Mouse (Mus musculus): ENCODE data around the gene Polr2j. TPM values are rescaled to one million over a fixed set of nuclear protein-coding genes. Genes with fewer than 3 reads are reported as not detected.

The Polr2j gene
- polyA plus RNA-seq (2015; fragmentation: Nextera tagmentation; extraction: Ambion mirVana) = 190 and 194 TPM in 2 replicates

GRCm38 (mm10) chr5:136115891-136116783 is at the start of gene Polr2j:
Polr2j (plus strand) TSS chr5:136116631.
- Histone ChIP-seq H3K9ac (ENCODE audit: low read depth, low read length) (peak within 1 kb of the TSS; percentile 79), H3K27ac (ENCODE audit: low read length) (peak within 1 kb of the TSS; percentile 51), H3K4me2 (ENCODE audit: low read length) (peak within 1 kb of the TSS; percentile 87), H3K9me3 (replicated peaks; ENCODE audit: control insufficient read depth, low read length, poor library complexity, severe bottlenecking) (no peaks in the 10 kb centered on the region), H3K27me3 (ENCODE audit: control insufficient read depth, insufficient read depth, low read depth, low read length) (no peaks in the 10 kb centered on the region), H3K4me3 (ENCODE audit: low read depth, low read length) (peak within 1 kb of the TSS; percentile 65), H3K36me3 (ENCODE audit: control insufficient read depth, insufficient read depth, low read length) (peaks cover 7% of the 10 kb centered on the region), H3K4me1 (ENCODE audit: control insufficient read depth, insufficient read depth, low read length) (peaks cover 20% of the 10 kb centered on the region)
- WGBS = 2% methylated on average over 42 of the region's 42 CpGs
- ATAC-seq = peak; percentile 96

GRCm38 (mm10) chr5:136069411-136069810 is 47.0 kb upstream of the Polr2j start:
- Histone ChIP-seq H3K9ac (ENCODE audit: low read depth, low read length) (no peak overlapping the region), H3K4me1 (ENCODE audit: control insufficient read depth, insufficient read depth, low read length) (no peaks in the 10 kb centered on the region), H3K36me3 (ENCODE audit: control insufficient read depth, insufficient read depth, low read length) (no peaks in the 10 kb centered on the region), H3K4me2 (ENCODE audit: low read length) (no peak overlapping the region), H3K4me3 (ENCODE audit: low read depth, low read length) (no peak overlapping the region), H3K27me3 (ENCODE audit: control insufficient read depth, insufficient read depth, low read depth, low read length) (no peaks in the 10 kb centered on the region), H3K27ac (ENCODE audit: low read length) (no peak overlapping the region), H3K9me3 (replicated peaks; ENCODE audit: control insufficient read depth, low read length, poor library complexity, severe bottlenecking) (no peaks in the 10 kb centered on the region)
- no peak for ATAC-seq
- 52% methylated on average over 2 of the region's 2 CpGs for WGBS

GRCm38 (mm10) chr5:136073051-136073450 is 43.4 kb upstream of the Polr2j start:
- Histone ChIP-seq H3K27me3 (ENCODE audit: control insufficient read depth, insufficient read depth, low read depth, low read length) (no peaks in the 10 kb centered on the region), H3K4me1 (ENCODE audit: control insufficient read depth, insufficient read depth, low read length) (no peaks in the 10 kb centered on the region), H3K9me3 (replicated peaks; ENCODE audit: control insufficient read depth, low read length, poor library complexity, severe bottlenecking) (no peaks in the 10 kb centered on the region), H3K4me3 (ENCODE audit: low read depth, low read length) (no peak overlapping the region), H3K36me3 (ENCODE audit: control insufficient read depth, insufficient read depth, low read length) (no peaks in the 10 kb centered on the region), H3K4me2 (ENCODE audit: low read length) (no peak overlapping the region), H3K27ac (ENCODE audit: low read length) (no peak overlapping the region), H3K9ac (ENCODE audit: low read depth, low read length) (no peak overlapping the region)
- WGBS = 67% methylated on average over 6 of the region's 6 CpGs
- no peak for ATAC-seq

- Histone ChIP-seq H3K4me3 (ENCODE audit: low read depth, low read length) (no peak overlapping the region), H3K9me3 (replicated peaks; ENCODE audit: control insufficient read depth, low read length, poor library complexity, severe bottlenecking) (no peaks in the 10 kb centered on the region), H3K4me1 (ENCODE audit: control insufficient read depth, insufficient read depth, low read length) (no peaks in the 10 kb centered on the region), H3K9ac (ENCODE audit: low read depth, low read length) (no peak overlapping the region), H3K4me2 (ENCODE audit: low read length) (no peak overlapping the region), H3K27me3 (ENCODE audit: control insufficient read depth, insufficient read depth, low read depth, low read length) (no peaks in the 10 kb centered on the region), H3K36me3 (ENCODE audit: control insufficient read depth, insufficient read depth, low read length) (no peaks in the 10 kb centered on the region), H3K27ac (ENCODE audit: low read length) (no peak overlapping the region)
- ATAC-seq = no peak
- WGBS = 70% methylated on average over 11 of the region's 11 CpGs
These were observed 42.9 kb upstream of the Polr2j start for GRCm38 (mm10) chr5:136073526-136073925.

GRCm38 (mm10) chr5:136075076-136075475 is 41.4 kb upstream of the Polr2j start:
- Histone ChIP-seq H3K4me1 (ENCODE audit: control insufficient read depth, insufficient read depth, low read length) (no peaks in the 10 kb centered on the region), H3K36me3 (ENCODE audit: control insufficient read depth, insufficient read depth, low read length) (no peaks in the 10 kb centered on the region), H3K4me2 (ENCODE audit: low read length) (no peak overlapping the region), H3K27ac (ENCODE audit: low read length) (no peak overlapping the region), H3K9me3 (replicated peaks; ENCODE audit: control insufficient read depth, low read length, poor library complexity, severe bottlenecking) (no peaks in the 10 kb centered on the region), H3K27me3 (ENCODE audit: control insufficient read depth, insufficient read depth, low read depth, low read length) (no peaks in the 10 kb centered on the region), H3K4me3 (ENCODE audit: low read depth, low read length) (no peak overlapping the region), H3K9ac (ENCODE audit: low read depth, low read length) (no peak overlapping the region)
- ATAC-seq = no peak
- WGBS = 90% methylated on average over 5 of the region's 5 CpGs

- no peak overlapping the region for H3K27ac ChIP-seq (ENCODE audit: low read length)
- no peak overlapping the region for H3K4me2 ChIP-seq (ENCODE audit: low read length)
- H3K4me3 ChIP-seq (ENCODE audit: low read depth, low read length) = no peak overlapping the region
- H3K27me3 ChIP-seq (ENCODE audit: control insufficient read depth, insufficient read depth, low read depth, low read length) = no peaks in the 10 kb centered on the region
- no peak overlapping the region for H3K9ac ChIP-seq (ENCODE audit: low read depth, low read length)
- no peaks in the 10 kb centered on the region for H3K9me3 ChIP-seq (replicated peaks; ENCODE audit: control insufficient read depth, low read length, poor library complexity, severe bottlenecking)
- 56% methylated on average over 7 of the region's 7 CpGs for WGBS
- H3K36me3 ChIP-seq (ENCODE audit: control insufficient read depth, insufficient read depth, low read length) = no peaks in the 10 kb centered on the region
- H3K4me1 ChIP-seq (ENCODE audit: control insufficient read depth, insufficient read depth, low read length) = no peaks in the 10 kb centered on the region
- ATAC-seq = no peak
These were observed 40.1 kb upstream of the Polr2j start for GRCm38 (mm10) chr5:136076284-136076683.

- WGBS = 89% methylated on average over 9 of the region's 9 CpGs
- Histone ChIP-seq H3K4me3 (ENCODE audit: low read depth, low read length) (no peak overlapping the region), H3K27me3 (ENCODE audit: control insufficient read depth, insufficient read depth, low read depth, low read length) (no peaks in the 10 kb centered on the region), H3K27ac (ENCODE audit: low read length) (no peak overlapping the region), H3K4me1 (ENCODE audit: control insufficient read depth, insufficient read depth, low read length) (no peaks in the 10 kb centered on the region), H3K4me2 (ENCODE audit: low read length) (no peak overlapping the region), H3K9me3 (replicated peaks; ENCODE audit: control insufficient read depth, low read length, poor library complexity, severe bottlenecking) (no peaks in the 10 kb centered on the region), H3K9ac (ENCODE audit: low read depth, low read length) (no peak overlapping the region), H3K36me3 (ENCODE audit: control insufficient read depth, insufficient read depth, low read length) (no peaks in the 10 kb centered on the region)
- no peak for ATAC-seq
These were observed 39.4 kb upstream of the Polr2j start for GRCm38 (mm10) chr5:136077001-136077550.

GRCm38 (mm10) chr5:136078136-136078535 is 38.3 kb upstream of the Polr2j start:
- Histone ChIP-seq H3K4me3 (ENCODE audit: low read depth, low read length) (no peak overlapping the region), H3K9ac (ENCODE audit: low read depth, low read length) (no peak overlapping the region), H3K4me1 (ENCODE audit: control insufficient read depth, insufficient read depth, low read length) (no peaks in the 10 kb centered on the region; the same call in 1 of the 2 replicates), H3K27me3 (ENCODE audit: control insufficient read depth, insufficient read depth, low read depth, low read length) (no peaks in the 10 kb centered on the region), H3K27ac (ENCODE audit: low read length) (no peak overlapping the region), H3K4me2 (ENCODE audit: low read length) (no peak overlapping the region), H3K36me3 (ENCODE audit: control insufficient read depth, insufficient read depth, low read length) (no peaks in the 10 kb centered on the region), H3K9me3 (replicated peaks; ENCODE audit: control insufficient read depth, low read length, poor library complexity, severe bottlenecking) (no peaks in the 10 kb centered on the region)
- WGBS = 93% methylated on average over 5 of the region's 5 CpGs
- no peak for ATAC-seq

GRCm38 (mm10) chr5:136082345-136082744 is 34.1 kb upstream of the Polr2j start:
- Histone ChIP-seq H3K4me1 (ENCODE audit: control insufficient read depth, insufficient read depth, low read length) (peaks cover 20% of the 10 kb centered on the region), H3K27me3 (ENCODE audit: control insufficient read depth, insufficient read depth, low read depth, low read length) (no peaks in the 10 kb centered on the region), H3K36me3 (ENCODE audit: control insufficient read depth, insufficient read depth, low read length) (no peaks in the 10 kb centered on the region), H3K27ac (ENCODE audit: low read length) (no peak overlapping the region), H3K9ac (ENCODE audit: low read depth, low read length) (no peak overlapping the region), H3K9me3 (replicated peaks; ENCODE audit: control insufficient read depth, low read length, poor library complexity, severe bottlenecking) (no peaks in the 10 kb centered on the region), H3K4me3 (ENCODE audit: low read depth, low read length) (no peak overlapping the region), H3K4me2 (ENCODE audit: low read length) (no peak overlapping the region)
- ATAC-seq = no peak
- WGBS = 76% methylated on average over 4 of the region's 4 CpGs
